Mouse (Mus musculus) right cerebral cortex, postnatal 4 days (tissue): ENCODE results near the gene Zkscan14.
A peak's percentile ranks its signal among the peaks of the same experiment; 100 is the strongest.

ENCODE experiments used
- DNase-seq: peaks from one replicate; pipeline ENCODE4 v3.0.0-alpha.2; 2022

Zkscan14 gene

GRCm38 (mm10) chr5:145200387-145200786, 1.3 kb downstream of the Zkscan14 start:
- no peak for DNase-seq

GRCm38 (mm10) chr5:145191962-145192361, 9.7 kb downstream of the Zkscan14 start, which contains the start of gene Atp5j2:
Gene Atp5j2 (minus strand): TSS chr5:145192062.
- DNase-seq, result no peak

DNA sequence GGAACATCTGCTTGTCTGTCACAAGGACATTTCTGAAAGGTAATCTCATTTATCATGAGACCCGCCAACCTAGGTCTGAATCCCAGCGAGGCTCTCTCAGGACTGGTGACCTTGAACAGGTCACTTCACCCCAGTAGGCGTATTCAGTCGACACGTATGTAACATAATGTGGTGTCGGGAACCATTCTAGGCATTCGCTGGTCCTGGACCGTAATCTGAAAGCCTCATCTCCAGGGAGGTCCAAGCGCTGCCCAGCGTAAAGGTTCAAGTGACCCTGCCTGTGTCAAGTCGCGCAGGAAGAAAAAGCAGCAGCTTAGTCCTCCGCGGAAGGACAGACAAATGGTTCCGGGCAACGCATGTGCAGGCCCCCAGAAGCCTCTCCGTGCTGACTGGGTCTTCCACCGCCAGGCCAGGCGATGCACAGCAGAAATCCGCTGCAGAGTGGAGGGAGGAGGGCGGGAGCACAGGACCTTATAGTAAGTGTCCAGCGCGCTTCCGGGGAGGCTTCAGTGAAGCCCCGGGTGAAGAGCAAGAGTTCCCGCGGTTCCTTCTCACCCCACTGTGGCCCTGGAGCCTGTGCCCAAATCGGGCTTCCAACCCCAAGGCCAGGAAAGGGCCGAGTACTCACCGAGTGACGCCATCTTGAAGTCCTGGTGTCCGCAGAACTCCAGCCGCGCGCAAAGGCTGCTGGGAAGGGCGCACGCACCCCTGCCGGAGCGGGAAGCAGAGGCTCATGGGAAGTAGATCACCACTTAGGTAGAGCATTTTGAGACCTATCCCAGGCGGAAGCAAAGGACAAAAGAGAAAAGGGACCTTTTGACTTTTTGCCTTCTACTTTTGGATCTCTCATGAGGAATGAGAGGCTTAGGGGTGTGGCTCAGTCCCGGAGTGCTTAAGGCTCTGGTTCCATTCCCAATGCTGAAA, 10.5 kb downstream of the Zkscan14 start:
- peak; percentile 86 for DNase-seq

GRCm38 (mm10) chr5:145190373-145190772, 11.3 kb downstream of the Zkscan14 start:
- no peak for DNase-seq

GRCm38 (mm10) chr5:145189416-145189815, 12.3 kb downstream of the Zkscan14 start:
- no peak for DNase-seq

GRCm38 (mm10) chr5:145185244-145185643, 16.4 kb downstream of the Zkscan14 start:
- no peak for DNase-seq

- no peak for DNase-seq
Observed at GRCm38 (mm10) chr5:145178461-145178980, 23.1 kb downstream of the Zkscan14 start.

DNA sequence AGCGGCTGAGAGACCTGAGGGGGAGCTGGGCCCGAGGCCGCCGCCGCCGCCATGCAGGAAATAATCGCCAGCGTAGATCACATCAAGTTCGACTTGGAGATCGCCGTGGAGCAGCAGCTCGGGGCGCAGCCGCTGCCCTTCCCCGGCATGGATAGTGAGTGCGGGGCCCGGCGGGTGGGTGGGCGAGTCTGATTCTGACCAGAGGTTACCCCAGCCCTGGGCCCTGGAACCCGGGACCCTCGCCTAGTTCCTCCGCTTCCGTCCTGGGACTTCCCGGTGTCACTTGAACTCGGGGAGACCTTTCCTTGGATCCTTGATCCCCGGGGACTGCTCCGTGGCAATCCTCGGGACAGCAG, 34.4 kb downstream of the Zkscan14 start:
- no peak for DNase-seq

DNA sequence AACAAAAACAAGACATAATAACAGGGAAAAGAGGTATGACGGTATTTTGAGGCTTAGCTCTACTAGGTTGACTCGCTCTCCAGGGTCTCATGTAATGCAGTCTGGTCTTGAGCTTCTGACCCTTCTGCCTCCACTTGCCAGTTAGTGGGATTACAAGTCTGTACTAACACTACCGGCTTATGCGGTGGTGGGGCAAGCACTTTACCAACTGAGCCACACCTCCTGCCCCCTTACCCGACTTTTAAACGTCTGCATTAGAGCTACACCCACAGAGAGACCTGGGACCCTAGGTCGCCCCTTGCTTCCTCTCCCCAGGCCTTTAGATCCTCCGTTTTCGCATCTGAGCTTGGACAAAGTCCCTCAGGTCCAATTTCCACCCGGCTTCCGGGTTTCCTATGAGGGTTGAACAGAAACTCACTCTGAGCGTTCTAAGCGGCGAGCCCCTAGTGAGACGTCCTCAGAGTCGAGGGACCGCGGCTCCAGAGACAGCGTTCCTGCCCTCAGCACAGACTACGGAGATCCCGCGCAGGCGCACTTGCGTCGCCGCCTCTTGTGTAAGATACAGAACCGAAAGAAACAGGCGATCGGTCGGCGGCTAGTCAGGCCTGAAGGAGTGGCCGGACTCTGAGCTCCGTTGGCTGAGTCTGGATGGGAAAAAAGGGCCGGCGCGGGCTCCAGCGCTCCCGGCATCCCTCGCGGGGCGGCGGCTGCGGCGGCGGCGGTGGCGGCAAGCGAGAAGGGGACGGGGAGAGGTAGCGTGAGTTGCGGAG, 34.9 kb downstream of the Zkscan14 start, which contains the start of the genes Ptcd1 and Cpsf4:
Gene Ptcd1, minus strand, starts transcription at position 573 of the 770 bp plus-strand sequence.
Gene Cpsf4, plus strand, starts transcription at position 678 of the 770 bp plus-strand sequence.
- DNase-seq, result peak; percentile 97

GRCm38 (mm10) chr5:145165184-145165583, 36.5 kb downstream of the Zkscan14 start:
- DNase-seq, result no peak

GRCm38 (mm10) chr5:145164710-145165109, 37.0 kb downstream of the Zkscan14 start:
- no peak for DNase-seq

DNA sequence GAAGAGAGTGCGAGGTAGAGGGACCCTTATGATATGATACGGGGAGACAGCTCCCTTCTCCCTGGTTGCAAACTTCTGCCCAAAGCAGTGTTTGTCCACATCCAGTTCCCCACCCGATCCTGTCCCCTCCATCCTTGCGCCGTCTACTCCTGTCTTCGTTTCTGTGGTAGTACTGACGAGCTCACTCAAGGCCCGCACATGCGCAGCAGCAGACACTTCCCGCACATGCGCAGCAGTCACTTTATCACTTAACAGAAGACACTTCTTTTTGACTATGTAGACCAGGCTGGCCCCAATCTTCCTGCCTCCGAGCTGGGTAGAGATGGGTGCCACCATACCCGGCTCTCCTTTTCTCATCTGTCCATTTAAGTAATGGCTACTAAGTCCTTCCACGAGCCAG, 40.3 kb downstream of the Zkscan14 start:
- DNase-seq, result no peak

GRCm38 (mm10) chr5:145152690-145153089, 49.0 kb downstream of the Zkscan14 start:
- no peak for DNase-seq

GRCm38 (mm10) chr5:145149294-145149693, 52.4 kb downstream of the Zkscan14 start:
- DNase-seq, result no peak

DNA sequence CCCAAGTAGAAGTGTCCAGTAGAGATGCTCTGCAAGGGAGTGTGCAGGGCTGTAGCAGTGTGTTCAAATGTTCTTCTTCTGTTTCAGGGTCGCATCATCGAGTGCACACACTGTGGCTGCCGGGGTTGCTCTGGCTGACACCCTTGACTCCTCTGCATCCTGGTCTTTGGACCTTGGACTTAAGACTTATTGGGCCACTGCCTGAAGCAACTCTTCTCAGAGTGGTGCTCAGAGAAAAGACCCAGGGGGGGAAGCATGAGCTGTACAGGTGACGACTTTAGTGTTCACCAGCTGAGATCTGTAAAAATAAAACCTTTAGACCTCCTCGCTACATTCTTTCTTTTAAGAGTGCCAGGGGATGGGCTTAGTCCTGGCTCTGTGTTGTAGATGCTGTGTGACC, 53.9 kb downstream of the Zkscan14 start:
- DNase-seq, result no peak
